Mouse (Mus musculus): ENCODE data around the gene Kpna7.

The Kpna7 gene

DNA sequence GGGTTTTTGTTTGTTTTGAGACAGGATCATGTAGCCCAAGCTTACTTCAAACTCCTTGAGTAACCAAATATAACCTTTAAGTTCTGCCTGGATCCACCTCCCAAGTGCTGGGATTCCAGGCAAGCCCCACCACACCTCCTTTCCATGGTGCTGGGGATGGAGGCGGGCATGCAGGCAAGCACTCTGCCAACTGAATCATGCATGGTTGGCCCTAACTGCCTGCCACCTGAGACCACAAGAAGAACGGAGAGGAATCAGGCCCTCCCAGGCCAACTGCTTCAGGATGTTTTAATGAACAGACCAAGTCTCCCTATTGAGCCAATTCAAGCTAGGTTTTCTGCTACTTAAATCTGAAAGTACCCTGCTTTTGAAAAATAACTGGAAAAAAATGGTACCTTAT is 131.2 kb downstream of the Kpna7 start:
- no peak for DNase-seq

- no peak for DNase-seq
Measured at GRCm38 (mm10) chr5:144950428-144951051, 133.3 kb downstream of the Kpna7 start.

DNA sequence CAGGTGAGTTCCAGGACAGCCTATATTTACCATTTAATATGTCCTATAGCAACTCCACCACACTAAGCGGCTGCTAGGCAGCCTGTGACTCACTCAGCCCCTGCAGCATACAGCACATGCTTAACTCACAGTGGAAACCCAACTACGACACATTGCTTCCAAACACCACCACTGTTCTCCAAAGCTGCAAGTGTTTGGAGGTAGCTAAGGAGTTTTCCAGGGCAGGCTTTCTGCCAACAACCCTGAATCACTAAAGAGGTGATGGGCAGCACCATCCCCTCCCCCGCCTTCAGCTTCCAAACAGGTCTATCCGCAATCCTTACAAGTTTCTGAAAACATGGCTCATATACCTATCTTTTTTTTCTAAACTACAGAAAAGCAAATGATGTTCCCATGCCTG is 134.0 kb downstream of the Kpna7 start:
- DNase-seq = peak; percentile 65

GRCm38 (mm10) chr5:144948422-144948821 is 135.4 kb downstream of the Kpna7 start:
- no peak for DNase-seq

DNA sequence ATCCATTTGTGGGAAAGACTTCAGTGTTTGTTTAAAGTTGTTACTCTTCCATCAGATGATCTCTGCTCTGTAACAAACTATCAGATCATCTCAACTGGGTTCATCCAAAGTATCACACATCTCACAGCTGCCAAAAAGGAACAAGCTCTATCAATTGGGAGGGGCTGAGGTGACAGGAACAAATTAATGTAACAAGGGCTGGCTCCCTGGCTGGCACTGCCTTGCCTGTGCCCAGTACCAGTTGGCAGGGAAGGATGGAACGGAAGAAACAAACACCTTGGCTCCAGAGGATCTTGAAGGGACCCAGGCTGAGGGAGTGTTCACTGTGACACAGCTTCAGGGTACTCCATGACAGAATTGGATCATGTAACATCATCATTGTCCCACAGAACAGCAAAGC is 135.8 kb downstream of the Kpna7 start:
- no peak for DNase-seq

GRCm38 (mm10) chr5:144946032-144946431 is 137.8 kb downstream of the Kpna7 start:
- peak; percentile 62 for DNase-seq

DNA sequence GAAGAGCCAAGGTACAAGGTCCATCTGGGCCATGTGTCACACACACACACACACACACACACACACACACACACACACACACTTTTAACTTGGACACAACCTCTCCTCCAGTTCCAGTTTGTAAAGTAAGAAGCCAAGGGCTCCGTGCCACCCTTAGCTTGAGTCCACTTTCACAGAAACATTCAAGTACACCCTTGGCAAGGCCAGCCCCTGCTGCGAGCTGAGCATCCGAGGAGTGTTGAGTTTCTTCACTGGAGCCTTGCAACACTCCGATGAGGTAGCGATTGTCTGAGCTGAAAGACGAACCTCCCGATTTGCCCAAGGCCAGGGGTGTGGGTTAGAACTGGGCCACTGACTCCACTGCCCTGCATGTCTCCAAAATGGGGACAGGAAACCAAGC is 138.9 kb downstream of the Kpna7 start:
- no peak for DNase-seq

DNA sequence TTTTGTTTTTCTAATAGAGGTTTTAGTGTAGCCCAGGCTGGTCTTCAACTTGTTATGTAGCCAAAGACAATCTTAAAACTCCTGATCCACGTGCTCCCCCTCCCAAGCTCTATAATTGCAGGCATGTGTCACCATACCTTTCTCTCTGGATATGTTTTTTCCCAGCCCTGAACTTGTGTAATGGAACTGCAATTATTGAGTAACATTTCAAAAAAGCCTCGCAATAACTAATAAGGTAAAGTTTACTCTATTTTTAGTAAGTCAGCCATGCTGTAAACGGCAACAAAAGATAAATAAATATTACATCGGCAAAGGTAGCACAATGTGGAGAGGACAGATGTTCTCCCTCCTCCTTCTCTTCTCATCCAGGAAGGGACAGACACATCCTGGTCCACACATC is 139.5 kb downstream of the Kpna7 start:
- no peak for DNase-seq

GRCm38 (mm10) chr5:144943346-144943745 is 140.5 kb downstream of the Kpna7 start:
- no peak for DNase-seq

DNA sequence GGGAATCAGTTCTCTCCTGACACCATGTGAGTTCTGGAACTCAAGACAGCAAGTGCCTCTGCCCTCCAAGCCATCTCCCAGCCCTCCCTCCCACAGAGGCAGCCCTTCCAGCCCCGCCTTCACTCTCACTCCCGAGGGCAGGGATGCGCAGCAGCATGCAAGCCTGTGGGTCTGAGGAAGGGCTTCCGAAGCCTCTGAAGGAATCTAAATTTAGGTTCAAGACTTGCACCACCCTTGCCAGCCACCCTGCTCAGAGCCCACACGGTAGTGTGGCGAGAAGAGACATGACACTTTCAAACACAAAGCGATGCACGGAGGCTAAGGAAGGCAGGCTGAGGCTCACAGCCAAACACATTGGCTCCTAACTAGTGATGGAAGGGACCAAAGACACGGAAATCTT is 141.4 kb downstream of the Kpna7 start:
- peak; percentile 59 for DNase-seq

DNA sequence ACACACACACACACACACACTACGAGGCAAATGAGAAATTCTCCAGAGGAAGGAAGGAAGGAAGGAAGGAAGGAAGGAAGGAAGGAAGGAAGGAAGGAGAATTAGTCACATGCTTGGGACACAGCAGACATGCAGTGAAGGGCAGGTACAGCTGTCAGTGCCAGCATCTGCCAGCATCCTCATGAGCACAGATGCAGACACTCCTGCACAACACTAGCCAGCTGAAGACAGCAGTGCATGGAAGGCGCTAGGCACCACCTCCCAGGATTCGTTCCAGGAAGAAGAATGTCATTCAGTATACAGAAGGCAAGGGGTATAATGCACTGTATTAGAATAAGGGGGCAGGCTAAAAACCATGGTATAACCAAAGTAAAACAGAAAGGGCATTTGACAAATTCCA is 142.9 kb downstream of the Kpna7 start:
- DNase-seq = no peak

DNA sequence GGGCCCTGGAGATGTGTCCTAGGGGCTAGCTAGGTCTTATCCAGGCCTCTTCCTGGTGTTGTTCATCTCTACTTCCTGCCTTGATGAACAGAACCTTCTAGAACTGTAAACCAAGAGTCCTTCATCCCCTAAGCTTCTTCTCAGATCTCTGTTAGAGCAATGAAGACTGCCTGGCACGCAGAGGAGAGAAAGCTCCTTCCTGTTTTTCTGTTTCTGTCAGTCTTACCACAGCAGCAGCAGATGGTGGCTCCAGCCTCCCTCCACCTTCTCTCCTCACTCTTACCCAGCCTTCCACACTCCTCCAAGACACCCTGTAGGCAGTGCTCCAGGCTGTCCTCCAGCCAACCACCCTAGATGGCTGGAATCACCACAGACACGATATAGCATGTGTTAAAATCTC is 146.5 kb downstream of the Kpna7 start:
- DNase-seq = peak; percentile 83

Data from right cerebral cortex, adult 18-20 months (tissue).